Mouse (Mus musculus) ovary, adult 18-20 months (tissue): Measurements from ENCODE around the gene Btbd35f4.
"Not testable (repeated sequence)": the region's sequence is repeated elsewhere in the genome, so short reads cannot be mapped to it uniquely, and the experiment has no call there.

Experiments
- DNase-seq: peaks from one replicate; pipeline ENCODE4 v3.0.0; 2022; ENCODE audit warnings: low spot score, mixed read lengths

The Btbd35f4 gene

GRCm38 (mm10) chrX:4800196-4800595 is at the start of gene Btbd35f4:
Gene Btbd35f4, plus strand, starts transcription at chrX:4800496.
- not testable (repeated sequence) for DNase-seq

- DNase-seq: not testable (repeated sequence)
Observed at GRCm38 (mm10) chrX:4840016-4840415, 39.7 kb downstream of the Btbd35f4 start.
